In the genomic region with DNA sequence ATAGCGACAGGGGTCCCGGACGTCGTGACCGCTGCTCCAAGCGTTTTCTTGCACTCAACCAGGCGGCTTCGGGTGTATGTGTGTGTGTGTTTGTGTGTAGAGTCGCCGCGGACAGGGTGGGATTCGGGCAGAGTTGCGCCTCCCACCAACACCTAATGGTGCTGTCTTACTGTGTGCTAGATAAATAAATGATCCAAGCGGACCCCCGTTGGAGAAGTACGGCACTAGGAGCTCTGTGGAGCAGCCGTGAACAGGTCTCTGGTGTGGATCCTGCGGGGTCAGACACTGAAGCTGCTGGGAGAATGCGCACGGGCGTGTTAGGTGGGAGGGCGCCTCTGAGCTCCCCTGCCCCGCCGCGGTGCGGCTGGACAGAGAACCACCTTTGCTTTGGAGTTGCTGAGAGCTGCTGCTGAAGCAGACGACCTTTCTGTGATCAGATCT, we compare ENCODE assay signal across 8 mouse cellular contexts. TPM values are rescaled to one million over a fixed set of nuclear protein-coding genes. Genes with fewer than 3 reads are reported as not detected.
DNase-seq lines count a peak whose midpoint lies in the region; ATAC-seq and TF ChIP-seq lines count a peak whose summit lies in the region.

No protein-coding gene starts in this region.

- no peak for TF ChIP-seq CTCF in kidney, adult 2 months (conservative IDR thresholded peaks at IDR 0.05; ENCODE audit: insufficient read depth, insufficient read length, low read depth, low read length)
- TF ChIP-seq CTCF in cortical plate, adult 2 months (IDR thresholded peaks at IDR 0.05; ENCODE audit: extremely low read depth, insufficient read depth, low read length) = no peak

- H3K36me3 ChIP-seq in kidney, embryonic 15.5 days = no peaks in the 10 kb centered on the region
- H3K36me3 ChIP-seq in kidney, adult 2 months (ENCODE audit: control insufficient read depth, insufficient read depth, low read length) = no peaks in the 10 kb centered on the region
- H3K36me3 ChIP-seq in hindbrain, embryonic 15.5 days = no peaks in the 10 kb centered on the region
- H3K36me3 ChIP-seq in limb, embryonic 15.5 days = no peaks in the 10 kb centered on the region
- H3K36me3 ChIP-seq in stomach, embryonic 15.5 days = no peaks in the 10 kb centered on the region

- peak overlapping the region; percentile 57 for H3K4me3 ChIP-seq in kidney, embryonic 15.5 days (replicated peaks)
- no peak overlapping the region for H3K4me3 ChIP-seq in kidney, adult 2 months (ENCODE audit: insufficient read depth, low read depth, low read length)
- H3K4me3 ChIP-seq in cortical plate, adult 2 months (ENCODE audit: insufficient read depth, low read length) = peak overlapping the region; percentile 92
- H3K4me3 ChIP-seq in hindbrain, embryonic 15.5 days = peak overlapping the region; percentile 69
- H3K4me3 ChIP-seq in limb, embryonic 15.5 days = peak overlapping the region; percentile 44
- H3K4me3 ChIP-seq in stomach, embryonic 15.5 days (replicated peaks) = peak overlapping the region; percentile 43

- no peak overlapping the region for H3K9ac ChIP-seq in kidney, embryonic 15.5 days
- peak overlapping the region; percentile 95 for H3K9ac ChIP-seq in hindbrain, embryonic 15.5 days
- no peak overlapping the region for H3K9ac ChIP-seq in limb, embryonic 15.5 days
- H3K9ac ChIP-seq in stomach, embryonic 15.5 days = no peak overlapping the region

- ATAC-seq in kidney, embryonic 15.5 days (replicated peaks; ENCODE audit: low FRiP score) = peak; percentile 31; the same call in 1 of the 2 replicates
- ATAC-seq in hindbrain, embryonic 15.5 days (ENCODE audit: low FRiP score, low read depth) = peak; percentile 68
- no peak for ATAC-seq in limb, embryonic 15.5 days (ENCODE audit: insufficient number of reproducible peaks, low FRiP score, low TSS enrichment, low read depth)
- ATAC-seq in stomach, embryonic 15.5 days (ENCODE audit: insufficient read depth, low FRiP score, low read depth) = no peak

- no peaks in the 10 kb centered on the region for H3K9me3 ChIP-seq in kidney, embryonic 15.5 days (replicated peaks)
- H3K9me3 ChIP-seq in hindbrain, embryonic 15.5 days = no peaks in the 10 kb centered on the region
- no peaks in the 10 kb centered on the region for H3K9me3 ChIP-seq in limb, embryonic 15.5 days
- no peaks in the 10 kb centered on the region for H3K9me3 ChIP-seq in stomach, embryonic 15.5 days

- H3K27ac ChIP-seq in kidney, embryonic 15.5 days = no peak overlapping the region
- H3K27ac ChIP-seq in kidney, adult 2 months (ENCODE audit: insufficient read depth, low read depth, low read length) = no peak overlapping the region
- H3K27ac ChIP-seq in cortical plate, adult 2 months (ENCODE audit: insufficient read depth, low read length) = peak overlapping the region; percentile 99
- peak overlapping the region; percentile 92 for H3K27ac ChIP-seq in hindbrain, embryonic 15.5 days (replicated peaks)
- no peak overlapping the region for H3K27ac ChIP-seq in limb, embryonic 15.5 days
- H3K27ac ChIP-seq in stomach, embryonic 15.5 days = no peak overlapping the region

- H3K4me1 ChIP-seq in kidney, embryonic 15.5 days = peaks cover 23% of the 10 kb centered on the region
- H3K4me1 ChIP-seq in kidney, adult 2 months (ENCODE audit: control insufficient read depth, insufficient read depth, low read length) = no peaks in the 10 kb centered on the region
- H3K4me1 ChIP-seq in cortical plate, adult 2 months (ENCODE audit: control insufficient read depth, insufficient read depth, low read length) = no peaks in the 10 kb centered on the region; the same call in 1 of the 2 replicates
- H3K4me1 ChIP-seq in hindbrain, embryonic 15.5 days (replicated peaks) = peaks cover 16% of the 10 kb centered on the region; the same call in 1 of the 2 replicates
- peaks cover 20% of the 10 kb centered on the region for H3K4me1 ChIP-seq in limb, embryonic 15.5 days
- H3K4me1 ChIP-seq in stomach, embryonic 15.5 days = peaks cover 16% of the 10 kb centered on the region

- peak overlapping the region; percentile 88 for H3K4me2 ChIP-seq in kidney, embryonic 15.5 days
- peak overlapping the region; percentile 64 for H3K4me2 ChIP-seq in hindbrain, embryonic 15.5 days
- peak overlapping the region; percentile 81 for H3K4me2 ChIP-seq in limb, embryonic 15.5 days
- peak overlapping the region; percentile 84 for H3K4me2 ChIP-seq in stomach, embryonic 15.5 days

- 1% methylated on average over 27 of the region's 27 CpGs for WGBS in kidney, embryonic 15.5 days
- WGBS in kidney, adult 2 months = 4% methylated on average over 27 of the region's 27 CpGs
- under 1% methylated on average over 27 of the region's 27 CpGs for WGBS in hindbrain, embryonic 15.5 days
- 3% methylated on average over 27 of the region's 27 CpGs for WGBS in limb, embryonic 15.5 days
- 2% methylated on average over 27 of the region's 27 CpGs for WGBS in stomach, embryonic 15.5 days

- TF ChIP-seq POLR2A in kidney, adult 2 months (IDR thresholded peaks at IDR 0.05; ENCODE audit: low read depth, low read length) = no peak
- peak; percentile 42; the same call in 1 of the 2 replicates for TF ChIP-seq POLR2A in cortical plate, adult 2 months (IDR thresholded peaks at IDR 0.05; ENCODE audit: extremely low read depth, insufficient read depth, low read length)

- peaks cover 85% of the 10 kb centered on the region for H3K27me3 ChIP-seq in kidney, embryonic 15.5 days
- H3K27me3 ChIP-seq in kidney, adult 2 months (replicated peaks; ENCODE audit: control insufficient read depth, insufficient read depth, low read length) = peaks cover 7% of the 10 kb centered on the region
- H3K27me3 ChIP-seq in hindbrain, embryonic 15.5 days = no peaks in the 10 kb centered on the region
- peaks cover 69% of the 10 kb centered on the region for H3K27me3 ChIP-seq in limb, embryonic 15.5 days
- H3K27me3 ChIP-seq in stomach, embryonic 15.5 days (replicated peaks) = peaks cover 60% of the 10 kb centered on the region

- DNase-seq in kidney, adult 2 months = no peak
- DNase-seq in thymus, postnatal 14 days = no peak
- DNase-seq in ovary, postnatal 10 days (ENCODE audit: low spot score) = no peak

RNA-seq across cellular contexts. Expression of gene Nrg3, which starts 0.9 kb away (rescaled TPM):
- polyA plus RNA-seq in kidney, embryonic 15.5 days (2015; fragmentation: Nextera tagmentation; extraction: Ambion mirVana) = 0.75 and 1.00 TPM in 2 replicates
- polyA plus RNA-seq in kidney, adult 2 months (2012; rRNA removed) = 0.05 TPM in 1 of 2 replicates, not detected in the other
- 33.3 and 35.7 TPM in 2 replicates for polyA plus RNA-seq in cortical plate, adult 2 months (2012; rRNA removed)
- 14.0 and 14.4 TPM in 2 replicates for polyA plus RNA-seq in hindbrain, embryonic 15.5 days (2015; fragmentation: Nextera tagmentation; extraction: Ambion mirVana)
- polyA plus RNA-seq in limb, embryonic 15.5 days (2015; fragmentation: Nextera tagmentation; extraction: Ambion mirVana) = 0.05 TPM in 1 of 2 replicates, not detected in the other
- polyA plus RNA-seq in stomach, embryonic 15.5 days (2015; fragmentation: Nextera tagmentation; extraction: Ambion mirVana) = 0.90 and 0.95 TPM in 2 replicates

Comparison
In these comparisons a context has a peak if more than half of its experiments do, and no peak if none do; other contexts are left out.
1. ATAC-seq: peak in kidney, embryonic 15.5 days (single experiment) and hindbrain, embryonic 15.5 days (single experiment); none in limb, embryonic 15.5 days (single experiment) and stomach, embryonic 15.5 days (single experiment).
2. H3K27ac ChIP-seq: peak in cortical plate, adult 2 months (single experiment) and hindbrain, embryonic 15.5 days (single experiment); none in kidney, embryonic 15.5 days (single experiment), kidney, adult 2 months (single experiment), limb, embryonic 15.5 days (single experiment) and stomach, embryonic 15.5 days (single experiment).
3. Peak in every context shown above with its lines, with median percentiles within 50 percentile points of each other: H3K4me2 ChIP-seq.